Mouse (Mus musculus) large intestine, adult 2 months (tissue): ENCODE measurements at regions not wholly inside any gene's neighbourhood (a gene's known extent, or its start where the extent isn't known, plus 50 kb on each side); places are given as distances from the start of the nearest gene placed in this dataset.

Experiments
- DNase-seq: peaks from one replicate; pipeline ENCODE4 v3.0.0-alpha.2; 2012; ENCODE audit warnings: low read depth, low spot score
- WGBS: fragments of 180-500 bp; shearing (Covaris S2); methylation state at CpG from one replicate; pipeline ENCODE4 v1.1.7; 2018; 5-methylcytosine and 5-hydroxymethylcytosine counted together

DNA sequence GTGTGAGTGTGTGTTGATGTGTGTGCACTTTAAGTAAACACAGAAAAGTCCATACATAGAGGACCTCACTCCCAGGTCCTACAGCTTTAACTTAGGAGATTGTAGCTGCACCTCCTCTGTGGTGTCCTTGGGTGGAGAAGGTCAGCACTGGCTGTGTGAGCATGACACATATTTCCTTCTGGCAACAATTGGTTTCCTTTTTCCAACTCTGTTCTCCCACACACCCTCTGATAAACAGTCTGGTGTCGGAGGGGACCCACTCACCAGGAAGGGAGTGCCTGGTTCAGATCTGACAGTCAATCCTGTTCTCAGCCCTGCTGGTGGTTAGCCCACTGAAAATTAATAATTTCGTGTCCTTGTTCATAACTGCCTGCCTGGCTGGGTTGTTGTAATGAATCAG is 276.7 kb downstream of the Ccdc91 start:
- WGBS = 42% methylated on average over 2 of the region's 2 CpGs

DNA sequence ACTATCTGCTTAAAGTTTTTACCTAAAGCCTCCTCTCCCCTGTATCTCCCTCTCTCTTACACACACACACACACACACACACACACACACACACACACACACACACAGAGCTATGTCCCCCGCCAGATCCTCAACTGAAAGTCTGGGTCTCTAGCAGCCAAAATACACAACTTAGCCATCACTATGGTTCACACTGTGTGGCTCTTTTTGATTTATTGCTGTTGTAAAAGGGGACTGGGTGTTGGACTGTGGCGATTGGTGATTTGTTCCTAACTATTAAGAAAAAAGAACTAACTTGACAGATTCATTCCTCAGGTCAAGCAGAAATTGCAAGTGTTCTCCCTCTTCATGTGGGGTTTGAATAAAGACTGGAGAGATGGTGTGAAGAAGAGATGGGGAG is 278.2 kb downstream of the Ccdc91 start:
- 48% methylated on average over 2 of the region's 2 CpGs for WGBS
- no peak for DNase-seq

More for the DNA sequence above, 276.7 kb downstream of the Ccdc91 start:
- no peak for DNase-seq

DNA sequence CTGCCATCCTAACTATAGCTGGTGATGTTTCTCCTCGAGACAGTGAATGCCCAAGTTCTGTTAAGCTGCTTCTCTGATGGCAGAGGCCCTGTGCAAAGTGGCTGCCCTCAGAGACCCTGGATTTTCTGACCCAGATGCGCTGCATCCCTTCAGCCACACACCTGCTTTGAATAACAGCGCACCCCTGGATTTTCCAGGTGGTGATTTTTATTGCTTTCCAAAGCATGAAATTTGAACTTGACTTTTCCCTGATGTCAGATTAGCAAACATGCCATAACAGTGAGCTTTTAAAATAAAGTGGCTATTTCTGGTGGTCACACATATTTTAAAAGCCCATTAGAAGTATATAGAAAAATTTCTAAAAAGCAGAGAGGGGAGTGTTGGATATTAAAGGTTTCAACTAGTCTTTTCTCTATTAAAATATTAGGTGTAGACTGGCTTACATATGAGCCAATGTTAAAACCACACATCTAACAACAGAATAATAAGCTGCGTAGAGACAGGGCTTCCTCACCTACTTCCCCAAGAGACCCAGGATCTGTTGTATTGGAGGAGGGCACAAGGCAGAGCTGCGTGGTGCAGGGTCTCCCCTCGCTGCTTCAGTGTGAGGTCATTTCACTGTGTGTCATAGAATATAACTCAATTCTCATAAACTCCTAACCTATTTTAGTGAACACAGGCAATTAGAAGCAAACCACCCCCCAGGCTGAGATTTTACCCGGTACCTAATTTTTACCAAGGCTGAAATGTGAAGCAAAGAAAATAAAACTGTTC is 280.3 kb downstream of the Ccdc91 start:
- WGBS = 56% methylated on average over 7 of the region's 7 CpGs

DNA sequence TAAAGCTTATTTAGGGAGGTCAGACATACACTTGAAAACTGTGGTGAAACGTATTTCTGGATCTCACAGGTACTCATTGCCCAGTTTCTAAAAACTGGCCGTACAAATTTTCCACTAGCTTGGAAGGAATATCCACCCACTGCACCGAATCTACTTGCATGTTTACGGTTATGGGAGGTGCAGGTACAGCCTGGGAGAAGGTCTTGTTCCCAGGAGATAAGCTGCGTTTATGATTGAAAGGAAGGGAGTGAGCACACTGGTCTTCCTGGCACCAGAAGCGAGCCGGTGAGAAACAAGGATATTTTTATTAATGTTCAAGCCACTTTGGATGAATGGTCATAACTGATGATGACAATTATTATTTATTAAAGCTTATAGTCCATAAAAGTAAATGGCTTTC is 283.9 kb downstream of the Ccdc91 start:
- WGBS = 33% methylated on average over 7 of the region's 7 CpGs
- no peak for DNase-seq

More for the DNA sequence above, 280.3 kb downstream of the Ccdc91 start:
- no peak for DNase-seq

DNA sequence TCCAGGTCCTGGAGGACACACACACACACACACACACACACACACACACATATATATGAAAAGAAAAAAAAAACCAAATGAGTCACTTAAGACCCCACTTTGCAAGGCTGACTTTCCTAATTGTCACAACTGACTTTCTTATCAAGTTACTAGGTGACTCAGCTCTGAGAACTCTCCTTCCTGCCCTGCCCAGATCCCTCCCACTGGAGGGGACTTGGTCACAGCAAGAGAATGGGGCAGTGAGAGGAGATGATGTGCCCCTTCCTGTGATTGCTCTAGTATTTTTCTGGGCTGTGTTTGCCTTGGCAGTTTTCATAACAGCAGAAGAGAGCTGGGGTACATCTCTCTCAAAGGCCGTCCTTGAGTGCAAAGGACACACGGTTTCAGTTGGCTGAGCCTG is 284.5 kb downstream of the Ccdc91 start:
- 36% methylated on average over 2 of the region's 2 CpGs for WGBS
- DNase-seq = no peak

DNA sequence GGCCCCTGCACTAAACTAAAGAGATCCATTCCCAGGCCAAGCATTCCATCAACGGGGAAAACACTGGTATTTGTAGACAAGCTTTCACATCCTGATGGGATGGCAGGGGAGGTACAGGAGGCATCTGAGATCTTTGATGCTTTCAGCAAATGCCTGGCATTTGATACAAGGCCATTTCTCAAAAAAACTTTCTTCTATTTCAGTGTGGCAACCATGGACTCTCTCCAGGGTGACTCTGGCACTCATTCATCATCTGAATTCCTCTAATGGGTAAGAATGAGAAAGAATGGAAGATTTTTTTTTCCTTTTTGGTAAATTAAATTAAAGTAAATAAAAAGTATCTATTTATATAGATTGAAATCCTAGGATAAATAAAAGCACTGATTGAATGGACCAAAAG is 281.8 kb upstream of the Far2 start:
- DNase-seq = no peak
- 61% methylated on average over 1 of the region's 1 CpGs for WGBS

DNA sequence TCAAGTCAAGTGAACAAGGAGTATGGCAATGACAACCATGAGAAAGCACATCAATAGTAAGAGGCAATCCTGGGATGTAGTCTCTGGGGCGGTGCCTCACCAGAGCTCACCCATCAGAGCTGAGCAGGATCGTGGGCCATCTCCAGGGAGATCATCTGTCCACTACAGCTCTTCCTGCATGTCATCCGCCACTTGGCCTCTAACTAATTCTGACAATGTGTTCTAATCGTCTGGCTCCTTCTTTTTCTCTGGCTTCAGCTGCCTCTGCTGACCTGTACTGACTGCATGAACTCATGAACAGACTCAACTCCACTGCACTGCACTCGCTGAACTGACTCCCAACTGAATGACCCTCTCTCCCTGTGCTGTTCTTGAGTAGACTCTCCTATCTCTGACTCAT is 277.9 kb upstream of the Far2 start:
- WGBS = 85% methylated on average over 5 of the region's 5 CpGs
- DNase-seq = no peak

DNA sequence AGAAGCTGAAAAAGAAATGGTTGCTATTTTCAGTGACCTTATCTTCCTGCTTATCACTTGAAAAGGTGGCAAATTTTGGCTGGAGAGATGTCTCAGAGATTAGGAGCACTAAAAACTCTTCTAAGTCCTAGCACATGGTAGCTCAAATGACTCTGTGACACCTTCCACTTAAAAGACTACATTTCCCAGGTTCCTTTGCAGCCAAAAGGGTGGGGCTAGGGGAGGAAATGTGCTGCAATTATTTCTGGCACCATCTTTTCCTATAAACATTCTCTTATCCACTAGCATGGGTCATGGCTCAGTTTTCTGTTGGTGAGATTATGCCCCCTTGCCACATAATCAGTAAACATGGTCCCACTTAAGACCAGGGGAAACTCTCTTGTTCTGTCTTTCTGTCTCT is 277.0 kb upstream of the Far2 start:
- no peak for DNase-seq

DNA sequence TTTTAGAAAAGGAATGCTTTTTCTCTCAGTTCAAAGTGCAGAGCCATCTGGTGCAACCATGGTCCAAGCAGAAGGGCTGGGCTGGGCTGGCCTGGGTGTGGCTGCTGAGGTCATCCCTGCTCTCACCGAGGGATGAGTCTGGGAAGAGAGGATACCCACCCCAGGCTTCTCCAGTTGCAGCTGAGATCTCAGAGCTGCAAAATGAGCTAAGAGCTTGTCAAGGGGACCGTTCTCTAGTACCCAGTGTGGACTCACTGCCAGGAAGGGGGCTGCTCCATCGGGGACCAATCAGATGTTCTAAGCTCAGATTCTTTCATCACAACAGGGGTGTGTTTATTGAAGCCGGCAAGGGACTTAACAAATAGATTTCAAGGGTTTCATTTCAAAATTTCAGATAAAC is 275.6 kb upstream of the Far2 start:
- DNase-seq = no peak
- WGBS = 30% methylated on average over 4 of the region's 4 CpGs

DNA sequence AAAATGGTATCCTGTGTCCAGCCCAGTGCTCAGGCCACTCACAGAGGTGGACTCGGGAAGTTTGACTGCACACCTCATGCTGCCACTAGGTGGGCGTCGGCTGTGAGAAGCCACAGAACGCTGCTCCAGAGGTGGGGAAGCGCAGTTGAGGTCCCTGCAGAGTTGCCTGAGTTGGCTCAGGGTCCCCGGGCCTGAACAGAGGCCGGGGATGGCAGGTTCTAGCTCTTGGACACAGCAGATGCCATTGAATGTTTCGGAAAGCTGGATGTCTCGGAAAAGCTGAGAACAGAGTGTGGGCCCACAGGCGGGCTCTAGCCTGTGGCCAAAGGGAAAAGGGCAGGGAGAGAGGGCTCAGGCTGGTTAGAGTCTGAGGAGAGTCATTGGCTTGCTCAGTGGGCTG is 273.2 kb upstream of the Far2 start:
- DNase-seq = no peak
- WGBS = 86% methylated on average over 10 of the region's 10 CpGs

DNA sequence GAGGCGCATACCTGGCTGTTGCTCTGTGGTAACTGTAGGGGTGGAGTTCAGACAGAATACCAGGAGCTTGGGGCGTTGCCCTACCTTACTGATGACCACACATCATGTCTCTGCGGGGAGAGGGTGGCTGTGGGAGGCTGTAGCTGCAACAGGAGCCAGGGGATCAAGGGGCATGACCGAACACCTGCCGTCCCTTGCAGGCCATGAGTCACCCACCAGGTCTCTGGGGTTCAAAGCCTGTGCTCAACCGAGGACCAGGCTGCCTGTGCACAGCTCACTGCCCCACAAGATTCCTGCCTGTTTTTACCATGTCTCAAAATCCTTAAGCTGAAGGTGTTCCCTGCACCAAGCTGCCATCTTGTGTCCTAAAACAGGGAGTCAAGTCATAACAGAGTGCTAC is 272.4 kb upstream of the Far2 start:
- 83% methylated on average over 6 of the region's 6 CpGs for WGBS
- no peak for DNase-seq

DNA sequence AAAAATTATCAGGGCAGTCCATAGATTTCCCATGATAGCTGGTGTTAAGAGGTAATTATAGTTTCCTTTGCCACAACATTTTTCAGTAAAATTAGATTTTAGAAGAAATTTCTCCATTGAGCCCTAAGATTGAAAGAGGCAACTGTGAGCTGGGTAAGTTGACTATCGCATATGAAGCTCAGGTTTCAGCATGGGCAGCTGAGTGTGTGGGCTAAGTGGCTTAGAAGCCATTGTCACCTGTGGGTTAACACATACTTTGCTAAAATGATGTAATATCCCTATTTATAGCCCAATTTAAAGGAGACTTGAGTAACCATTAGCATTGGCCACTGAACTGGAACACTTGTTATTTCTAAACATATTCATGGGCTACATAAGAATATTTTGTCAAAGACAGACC is 267.6 kb upstream of the Far2 start:
- 98% methylated on average over 1 of the region's 1 CpGs for WGBS
- no peak for DNase-seq

DNA sequence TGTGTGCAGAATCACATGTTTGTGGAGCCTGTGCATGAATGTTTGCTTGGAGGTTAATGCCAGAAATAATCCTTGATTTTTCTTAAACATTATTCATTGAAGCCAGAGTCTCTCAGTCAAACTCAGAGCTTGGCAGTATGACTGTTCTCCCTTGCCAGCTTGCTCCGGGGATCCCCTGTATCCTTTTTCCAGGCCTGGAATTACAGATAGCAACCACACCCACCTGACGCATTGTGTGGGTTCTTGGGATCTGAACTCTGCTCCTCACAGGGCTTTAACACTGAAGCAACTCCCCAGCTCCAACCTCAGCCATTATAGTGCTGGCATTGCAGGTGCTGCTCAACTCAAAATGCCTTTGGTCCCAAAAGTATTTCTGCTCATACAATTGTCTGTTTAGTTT is 262.8 kb upstream of the Far2 start:
- 57% methylated on average over 2 of the region's 2 CpGs for WGBS

DNA sequence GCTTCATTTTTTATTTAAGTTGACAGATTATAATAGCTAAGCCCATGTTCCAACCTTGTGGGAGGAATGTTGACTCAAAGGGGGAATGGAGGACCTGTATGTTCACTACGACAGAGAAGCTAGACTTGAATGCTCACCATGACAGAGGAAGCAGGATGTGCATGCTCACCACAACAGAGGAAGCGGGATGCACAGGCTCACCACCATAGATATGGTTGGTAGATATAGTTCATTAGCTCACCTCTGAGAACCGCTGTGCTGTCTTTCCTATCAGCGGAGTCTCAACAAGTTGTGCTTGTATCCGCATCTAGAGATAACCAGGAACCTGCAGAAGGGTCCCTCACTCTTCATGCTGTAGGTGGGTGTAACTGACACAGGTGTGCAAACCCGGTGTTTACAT is 262.2 kb upstream of the Far2 start:
- 88% methylated on average over 6 of the region's 6 CpGs for WGBS
- DNase-seq = no peak

More for the DNA sequence above, 262.8 kb upstream of the Far2 start:
- DNase-seq = no peak

DNA sequence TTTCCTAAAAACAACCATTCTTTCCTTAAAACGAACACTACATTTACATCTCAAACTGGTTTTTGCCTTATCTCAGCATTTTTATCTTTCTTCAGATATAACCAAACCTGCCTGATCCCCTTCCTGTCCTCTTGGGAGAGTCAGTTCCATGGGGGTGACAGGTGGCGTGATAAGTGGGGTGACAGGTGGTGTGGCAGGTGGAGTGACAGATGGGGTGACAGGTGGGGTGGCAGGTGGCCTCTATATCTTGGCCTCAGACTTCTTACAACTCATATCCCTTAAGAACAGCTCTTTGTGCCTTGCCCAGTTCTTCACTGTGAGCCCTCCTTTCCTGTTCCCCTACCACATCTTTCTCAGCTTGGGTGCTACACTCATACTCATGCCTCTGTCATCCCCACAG is 259.0 kb upstream of the Far2 start:
- WGBS = 62% methylated on average over 2 of the region's 2 CpGs
- DNase-seq = no peak

DNA sequence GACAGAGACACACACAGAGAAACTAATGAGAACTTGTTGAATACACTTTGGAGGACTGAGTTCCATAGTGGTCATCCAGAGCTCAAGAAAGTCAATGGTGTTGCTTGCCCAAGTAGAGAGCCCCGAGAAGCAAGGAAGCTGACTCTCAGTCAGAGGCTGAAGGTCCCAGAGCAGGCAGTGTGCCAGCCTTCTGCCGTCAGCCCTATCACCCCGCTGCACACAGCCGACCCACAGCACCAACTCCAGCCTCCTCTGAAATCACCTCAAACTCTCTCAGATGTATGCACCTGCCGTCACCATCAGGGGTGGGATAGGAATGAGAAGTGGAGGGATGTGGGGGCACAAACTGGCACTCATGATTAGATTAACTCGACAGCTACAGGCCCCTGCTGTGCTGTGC is 257.9 kb upstream of the Far2 start:
- WGBS = 66% methylated on average over 6 of the region's 6 CpGs
- DNase-seq = no peak

DNA sequence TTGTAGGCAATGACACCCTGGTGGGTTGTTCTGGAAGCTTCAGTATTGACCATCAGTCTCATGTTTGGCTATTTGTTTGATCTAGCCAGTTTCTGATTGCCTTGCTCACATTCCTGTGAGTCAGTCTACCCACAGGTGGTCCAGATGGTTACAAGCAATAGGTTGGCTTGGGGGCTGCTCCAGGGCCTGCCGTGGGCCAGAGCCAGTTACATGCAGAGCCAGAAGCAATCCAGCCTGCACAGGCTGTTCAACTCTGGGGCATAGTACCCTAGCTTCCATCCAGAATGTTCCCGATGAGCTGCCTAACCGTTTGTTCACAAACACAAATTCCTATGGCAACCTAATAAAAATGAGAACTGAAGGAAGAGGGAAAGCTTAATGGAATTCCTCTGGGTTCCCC is 253.2 kb upstream of the Far2 start:
- DNase-seq = no peak
- WGBS = 38% methylated on average over 3 of the region's 3 CpGs

DNA sequence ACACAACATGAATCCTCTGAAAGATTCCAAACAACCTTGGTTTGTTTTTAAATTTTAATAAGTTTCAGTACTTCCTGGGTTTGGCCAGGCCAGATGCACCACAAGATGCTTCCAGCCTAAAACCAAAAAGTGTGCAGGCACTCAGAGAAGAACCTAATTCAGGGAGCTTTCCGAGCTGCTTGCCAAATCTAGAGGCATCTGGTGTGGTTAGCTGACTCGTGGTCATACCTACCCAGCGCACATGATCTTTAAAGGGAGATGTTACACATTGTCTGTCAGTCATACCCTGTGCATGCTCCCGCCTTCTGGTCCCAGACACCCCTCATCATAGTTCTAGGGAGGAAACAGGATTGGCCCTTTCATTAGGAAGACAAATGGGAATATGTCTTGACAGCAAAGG is 252.7 kb upstream of the Far2 start:
- DNase-seq = no peak
- 74% methylated on average over 4 of the region's 4 CpGs for WGBS

DNA sequence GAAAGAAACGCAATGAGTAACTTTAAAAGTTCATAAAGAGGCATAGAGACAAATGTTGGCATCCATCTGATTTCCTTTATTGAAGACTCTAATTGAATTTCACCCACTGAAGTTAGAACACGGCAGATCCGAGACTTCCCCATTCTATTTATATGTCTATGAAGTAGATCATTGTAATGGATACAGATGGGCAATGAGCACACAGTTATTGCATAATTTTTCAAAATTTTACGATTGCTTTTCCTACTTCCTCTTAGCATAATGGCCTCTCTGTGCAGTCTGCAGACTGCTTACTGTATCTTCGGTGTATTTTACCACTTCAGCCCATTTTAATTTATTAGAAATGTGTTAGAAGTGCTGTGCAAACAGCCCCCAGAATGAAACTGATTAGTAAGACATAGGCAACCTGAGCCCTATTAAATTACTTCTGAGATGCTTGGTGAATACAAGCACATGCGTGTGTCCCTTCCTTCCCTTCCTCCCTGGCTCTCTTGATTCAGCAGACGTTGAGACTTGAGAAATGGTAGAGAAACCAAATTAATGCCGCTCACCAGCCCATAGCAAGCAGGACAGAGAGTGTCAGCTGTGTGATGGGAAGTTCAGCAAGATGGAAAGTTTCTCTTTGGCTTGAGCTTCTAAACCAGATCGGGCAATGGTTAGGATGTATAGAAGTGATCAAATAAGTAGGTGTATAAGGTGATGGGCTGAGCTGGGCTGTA is 247.9 kb upstream of the Far2 start:
- no peak for DNase-seq
- 42% methylated on average over 9 of the region's 9 CpGs for WGBS

DNA sequence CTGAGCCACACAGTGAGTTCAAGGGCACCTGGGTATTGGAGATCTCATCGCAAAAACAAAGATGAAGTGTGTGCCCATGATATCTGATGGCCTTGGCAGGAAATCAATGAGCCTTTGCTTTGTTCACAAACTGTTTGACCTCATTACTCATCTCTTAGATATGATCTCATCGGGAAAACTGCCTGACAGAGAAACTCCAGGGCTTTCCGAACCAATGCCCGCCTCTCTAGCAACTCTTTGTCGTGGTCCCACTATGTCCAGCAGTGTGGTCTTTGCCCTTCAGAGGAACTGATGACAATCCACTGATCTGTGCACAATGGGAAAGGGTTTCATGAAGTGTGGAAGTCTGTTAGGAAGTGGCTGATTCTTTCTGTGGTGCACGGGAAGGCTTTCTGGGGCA is 247.2 kb upstream of the Far2 start:
- DNase-seq = no peak
- WGBS = 66% methylated on average over 6 of the region's 6 CpGs

DNA sequence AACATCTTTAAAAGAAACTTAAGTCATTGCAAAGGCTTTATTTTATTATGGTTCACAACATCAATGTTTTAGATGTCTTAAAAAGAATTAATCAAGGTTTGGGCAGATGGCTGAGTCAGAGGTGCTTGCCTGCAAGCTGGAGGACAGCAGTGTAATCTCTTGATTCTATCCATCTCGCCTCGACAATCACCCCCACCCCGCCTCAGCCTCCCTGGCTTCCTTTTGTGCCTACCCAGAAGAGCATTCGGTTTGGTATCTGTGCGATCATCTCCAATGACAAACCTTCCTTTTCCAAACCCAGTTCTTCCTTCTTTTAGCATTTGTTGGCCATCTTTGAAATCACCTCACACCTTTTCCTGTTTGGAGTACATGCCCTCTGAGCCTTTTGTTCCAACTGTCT is 246.2 kb upstream of the Far2 start:
- WGBS = 87% methylated on average over 5 of the region's 5 CpGs
- DNase-seq = no peak

DNA sequence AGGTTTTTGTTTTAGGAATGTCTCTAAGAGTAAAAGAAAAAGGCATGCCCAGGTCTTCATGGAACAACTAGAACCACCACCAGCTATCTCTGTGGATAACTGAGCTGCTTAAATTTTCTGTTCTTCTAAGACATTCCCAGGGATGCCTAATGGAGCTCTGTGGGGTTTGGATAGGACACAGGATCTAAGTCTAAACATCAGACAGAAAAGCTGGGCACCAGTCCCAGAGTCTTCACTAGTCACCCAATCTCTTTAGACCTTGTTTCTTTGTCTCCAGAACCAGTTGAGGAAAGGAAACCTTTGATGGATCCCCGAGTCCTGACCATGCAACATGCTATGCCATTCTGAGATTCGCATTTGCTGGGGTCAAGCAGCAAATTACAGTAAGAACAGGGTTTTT is 243.2 kb upstream of the Far2 start:
- DNase-seq = no peak
- WGBS = 84% methylated on average over 2 of the region's 2 CpGs
